Mouse (Mus musculus): Measurements from ENCODE around the gene Uhrf1bp1. TPM values are rescaled to one million over a fixed set of nuclear protein-coding genes. Genes with fewer than 3 reads are reported as not detected.

The Uhrf1bp1 gene
- total RNA-seq, 1 experiment from 2014 or later, result 29.9 TPM

GRCm38 (mm10) chr17:27909622-27910500, 53.6 kb downstream of the Uhrf1bp1 start, which contains the start of gene Taf11:
Gene Taf11 (minus strand): TSS chr17:27909844.
- DNase-seq, result peak; percentile 77

DNA sequence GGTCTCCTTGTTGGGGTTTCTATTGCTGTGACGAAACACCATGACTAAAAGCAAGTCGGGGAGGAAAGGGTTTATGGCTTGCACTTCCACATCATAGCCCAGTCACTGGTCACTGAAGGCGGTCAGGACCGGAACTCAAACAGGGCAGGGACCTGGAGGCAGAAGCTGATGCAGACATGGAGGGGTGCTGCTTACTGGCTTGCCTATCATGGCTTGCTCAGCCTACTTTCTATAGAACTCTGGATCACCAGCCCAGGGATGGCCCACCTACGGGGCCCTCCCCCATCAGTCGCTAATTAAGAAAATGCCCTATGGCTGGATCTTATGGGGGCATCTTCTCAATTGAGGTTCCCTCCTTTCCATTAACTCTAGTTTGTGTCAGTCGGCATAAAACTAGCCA, 55.1 kb downstream of the Uhrf1bp1 start:
- no peak for DNase-seq

GRCm38 (mm10) chr17:27914742-27915141, 58.5 kb downstream of the Uhrf1bp1 start:
- no peak for DNase-seq

DNA sequence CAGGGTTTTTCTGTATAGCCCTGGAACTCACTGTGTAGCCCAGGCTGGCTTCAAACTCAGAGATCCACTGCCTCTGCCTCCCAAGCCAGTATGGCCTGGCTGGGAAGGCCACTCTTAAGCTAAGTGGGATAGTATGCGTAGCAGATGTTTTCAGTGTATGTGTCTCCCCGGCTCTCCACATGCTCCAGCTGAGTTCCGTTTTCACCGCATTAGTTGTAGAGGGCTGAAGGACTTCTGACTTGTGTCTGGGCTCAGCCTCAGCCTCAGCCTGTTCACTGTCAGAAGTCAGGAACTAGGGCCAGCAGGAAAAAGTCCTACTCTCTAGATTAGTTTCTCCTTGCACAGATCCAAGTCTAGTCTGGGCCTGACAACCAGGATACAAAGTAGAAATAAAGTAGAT, 60.1 kb downstream of the Uhrf1bp1 start:
- DNase-seq, result no peak

GRCm38 (mm10) chr17:27920676-27921075, 64.4 kb downstream of the Uhrf1bp1 start:
- DNase-seq, result no peak

DNA sequence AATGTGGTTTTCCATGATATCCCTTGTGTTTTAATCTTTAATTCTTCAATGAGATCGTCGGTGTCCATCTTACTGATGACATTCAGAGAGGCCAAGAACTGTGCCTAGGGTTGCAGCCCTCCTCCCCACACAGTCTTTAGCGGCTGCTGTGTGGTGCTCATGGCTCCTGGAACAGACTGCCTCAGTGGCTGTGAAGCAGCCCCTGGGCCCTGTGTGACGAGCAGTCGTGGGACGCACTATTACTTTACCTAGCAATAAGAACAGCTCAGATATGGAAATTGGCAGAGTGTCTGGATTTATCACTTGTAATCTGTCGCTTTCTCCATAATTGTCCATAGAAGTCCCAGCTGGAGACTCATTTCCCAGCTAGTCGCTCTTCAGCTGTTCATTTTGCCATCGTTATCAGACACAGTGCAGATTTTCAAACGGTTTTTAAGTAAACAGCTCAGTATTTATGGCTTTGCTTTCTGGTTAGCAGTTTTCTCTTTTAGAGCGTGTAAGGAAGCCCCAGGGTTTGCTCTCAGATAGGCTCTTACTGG, 66.0 kb downstream of the Uhrf1bp1 start:
- no peak for DNase-seq

- no peak for DNase-seq
These were observed 68.8 kb downstream of the Uhrf1bp1 start for GRCm38 (mm10) chr17:27925054-27925453.

GRCm38 (mm10) chr17:27925504-27925903, 69.3 kb downstream of the Uhrf1bp1 start:
- DNase-seq, result no peak

GRCm38 (mm10) chr17:27930291-27930690, 74.0 kb downstream of the Uhrf1bp1 start:
- DNase-seq, result no peak

DNA sequence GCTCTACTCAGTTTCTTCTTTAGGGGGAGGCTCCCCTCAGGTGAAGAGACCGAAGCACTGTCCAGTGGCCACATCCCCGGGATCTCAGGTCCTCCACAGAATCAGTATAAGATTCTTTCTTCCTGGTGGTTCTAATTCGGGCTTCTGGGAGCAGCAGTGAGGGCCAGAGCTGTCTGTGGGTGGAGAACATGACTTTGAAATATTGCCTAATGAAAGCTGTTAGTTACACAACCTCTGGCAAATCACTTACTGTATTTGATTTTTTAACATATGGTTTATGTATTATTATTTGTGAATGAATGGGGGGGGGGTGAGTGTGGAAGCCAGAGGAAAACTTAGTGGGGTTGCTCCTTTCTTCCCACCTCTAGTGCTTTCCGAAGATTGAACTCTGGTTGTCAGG, 75.6 kb downstream of the Uhrf1bp1 start:
- DNase-seq, result no peak

GRCm38 (mm10) chr17:27934136-27934910, 78.1 kb downstream of the Uhrf1bp1 start:
- no peak for DNase-seq

GRCm38 (mm10) chr17:27935091-27935490, 78.8 kb downstream of the Uhrf1bp1 start:
- no peak for DNase-seq

- DNase-seq, result no peak
These were observed 80.9 kb downstream of the Uhrf1bp1 start for GRCm38 (mm10) chr17:27937054-27937615.

DNA sequence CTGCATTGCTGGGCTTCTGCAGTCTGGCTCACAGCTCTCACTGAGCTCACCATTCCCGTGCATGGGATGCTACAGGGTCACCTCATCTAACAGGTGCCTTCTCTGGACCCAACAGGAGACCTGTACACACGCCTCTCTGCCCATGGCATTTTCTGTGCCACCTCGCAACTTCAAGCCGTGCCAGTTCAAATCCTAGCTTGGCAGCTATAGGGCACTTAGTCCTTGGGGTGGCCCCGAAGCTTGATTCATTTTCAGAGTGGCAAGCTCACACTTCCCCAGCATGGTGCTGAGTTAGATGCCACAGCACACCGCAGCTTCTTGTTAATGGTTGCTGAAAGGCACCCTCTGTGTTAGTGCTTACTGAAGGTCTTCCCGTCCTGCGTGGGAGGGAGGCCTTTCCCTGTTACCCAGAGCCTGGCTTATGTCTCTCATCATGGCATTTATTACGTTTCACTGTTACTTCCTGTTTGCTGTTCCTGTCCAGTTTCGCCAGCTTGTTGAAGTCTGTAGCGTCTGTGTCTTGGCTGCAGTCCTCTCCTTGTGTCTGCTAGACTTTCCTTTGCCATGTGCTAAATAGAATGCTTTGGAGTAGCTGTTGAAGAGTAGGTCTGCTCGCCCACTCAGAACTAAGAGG, 82.0 kb downstream of the Uhrf1bp1 start:
- no peak for DNase-seq

- no peak for DNase-seq
These were observed 82.8 kb downstream of the Uhrf1bp1 start for GRCm38 (mm10) chr17:27939028-27939427.

GRCm38 (mm10) chr17:27940352-27940751, 84.1 kb downstream of the Uhrf1bp1 start:
- DNase-seq, result peak; percentile 33

GRCm38 (mm10) chr17:27941178-27941577, 84.9 kb downstream of the Uhrf1bp1 start:
- DNase-seq, result no peak

- DNase-seq, result no peak
These were observed 85.5 kb downstream of the Uhrf1bp1 start for GRCm38 (mm10) chr17:27941698-27942097.

DNA sequence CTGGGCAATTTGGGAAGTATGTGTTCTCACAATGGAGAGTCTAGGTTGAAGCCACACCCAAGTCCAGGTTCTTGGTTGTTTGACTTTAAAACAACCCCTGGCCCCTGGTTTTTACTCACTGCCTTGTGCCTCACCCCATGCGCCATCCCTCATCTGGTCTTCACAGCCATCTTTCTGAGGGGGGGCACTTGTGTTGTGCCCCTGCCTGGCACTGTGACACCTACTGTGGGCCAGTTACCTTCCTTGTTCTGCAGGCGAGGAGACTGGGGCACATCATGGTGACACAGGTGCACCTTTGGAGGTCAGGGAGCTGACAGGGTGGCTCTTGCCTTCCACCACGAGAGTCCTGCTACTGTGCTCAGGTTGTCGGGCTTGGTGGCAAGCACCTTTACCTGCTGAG, 85.9 kb downstream of the Uhrf1bp1 start:
- no peak for DNase-seq

GRCm38 (mm10) chr17:27945546-27946216, 89.4 kb downstream of the Uhrf1bp1 start:
- peak; percentile 77 for DNase-seq

- no peak for DNase-seq
These were observed 90.1 kb downstream of the Uhrf1bp1 start for GRCm38 (mm10) chr17:27946371-27946770.

DNA sequence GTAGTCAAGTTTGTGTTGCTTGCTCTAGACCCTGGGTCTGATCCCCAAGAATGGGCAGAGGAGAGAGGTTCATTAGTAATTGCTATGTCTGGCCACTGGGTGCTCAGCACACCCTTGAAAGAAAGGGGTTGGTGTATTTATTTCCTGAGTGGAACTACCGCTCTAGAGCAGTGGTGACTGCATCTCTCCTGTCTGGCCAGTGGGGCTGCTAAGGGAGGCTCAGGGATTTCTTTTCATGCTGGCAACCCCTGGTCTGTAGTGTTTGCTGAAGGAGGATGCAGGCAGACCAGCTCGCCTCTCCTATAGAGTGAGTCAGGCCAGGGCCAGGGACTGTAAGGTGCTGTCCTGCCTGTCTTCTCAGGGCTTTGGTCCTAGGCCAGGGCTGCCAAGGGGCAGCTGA, 90.9 kb downstream of the Uhrf1bp1 start:
- no peak for DNase-seq
